Mouse (Mus musculus) heart, adult 9 months (tissue): Measurements from ENCODE around the gene Tsr3.

Experiments used
- DNase-seq, 2 experiments: peaks; one replicate each; pipeline ENCODE4 v3.0.0; 2022; ENCODE audit warnings: low spot score in 2 of 2

Tsr3 gene

DNA sequence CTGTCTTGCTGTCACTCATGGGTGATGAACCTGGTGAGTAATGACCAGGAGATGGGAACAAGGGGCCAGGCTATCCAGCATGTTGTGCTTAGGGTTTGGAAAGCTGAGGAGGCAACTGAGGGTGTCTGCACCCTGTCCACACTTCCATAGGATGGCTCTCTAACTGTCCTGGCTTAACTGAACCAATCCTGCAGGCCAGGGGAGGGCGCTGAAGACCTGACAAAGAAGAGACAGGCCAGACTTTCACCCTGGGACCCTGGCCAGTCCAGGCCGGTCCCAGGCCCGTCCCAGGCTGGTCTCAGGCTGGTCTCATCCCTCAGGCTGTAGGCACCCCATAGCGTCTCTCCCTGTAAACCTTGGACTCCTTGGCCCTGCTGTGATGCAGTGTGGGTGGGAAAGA is 50.4 kb downstream of the Tsr3 start:
- DNase-seq = no peak
